Mouse (Mus musculus): ENCODE results near the gene 2410131K14Rik.

GRCm38 (mm10) chr5:118250987-118251386 lies 6.0 kb downstream of the 2410131K14Rik start:
- TF ChIP-seq POLR2A (IDR thresholded peaks at IDR 0.05; ENCODE audit: low read depth, low read length) (no peak), CTCF (IDR thresholded peaks at IDR 0.05; ENCODE audit: borderline replicate concordance, insufficient read depth, low read length) (no peak)
